Mouse (Mus musculus): ENCODE measurements around the gene Trim45.

GRCm38 (mm10) chr3:100922506-100923375 is 739 bp downstream of the Trim45 start:
- no peak for TF ChIP-seq GATA1 (IDR thresholded peaks at IDR 0.05; ENCODE audit: low read length)
- TF ChIP-seq TAL1 (IDR thresholded peaks at IDR 0.05; ENCODE audit: low read length) = no peak
